Mouse (Mus musculus) embryonic stem cell, embryonic (primary cell): ENCODE results near the gene Hoxb1.

Experiments used
- CTCF ChIA-PET, 4 experiments: fragments of 300-600 bp in 2 of 4; fragments of 350-600 bp in 2 of 4; sonication (Branson Sonifier 250); formaldehyde crosslinking; loops; one replicate each; lab custom pipeline; 2022; ENCODE audit warnings: inconsistent platforms in 2 of 4; lab: Charles Lee
- POLR2A ChIA-PET, 4 experiments: fragments of 300-600 bp in 2 of 4; fragments of 350-600 bp in 2 of 4; sonication (Branson Sonifier 250); formaldehyde crosslinking; loops; one replicate each; lab custom pipeline; 2022; ENCODE audit warnings: antibody characterized with exemption in 4 of 4, inconsistent platforms in 1 of 4; lab: Charles Lee

The Hoxb1 gene

GRCm38 (mm10) chr11:96365441-96366091 lies at the start of gene Hoxb1:
Gene Hoxb1, plus strand, starts transcription at chr11:96365752.
- ChIA-PET POLR2A (interaction anchor here (0.5 to 1.8 kb wide), 6 partner anchors 12 to 348 kb away, joined by 3 to 6 read pairs (median 3); no protein-coding TSS in a partner anchor), CTCF (interaction anchor here in 3 of 4 experiments (0.5 to 1.0 kb wide), 5 partner anchors 24 to 437 kb away, joined by 3 to 14 read pairs (median 3); no protein-coding TSS in a partner anchor)

DNA sequence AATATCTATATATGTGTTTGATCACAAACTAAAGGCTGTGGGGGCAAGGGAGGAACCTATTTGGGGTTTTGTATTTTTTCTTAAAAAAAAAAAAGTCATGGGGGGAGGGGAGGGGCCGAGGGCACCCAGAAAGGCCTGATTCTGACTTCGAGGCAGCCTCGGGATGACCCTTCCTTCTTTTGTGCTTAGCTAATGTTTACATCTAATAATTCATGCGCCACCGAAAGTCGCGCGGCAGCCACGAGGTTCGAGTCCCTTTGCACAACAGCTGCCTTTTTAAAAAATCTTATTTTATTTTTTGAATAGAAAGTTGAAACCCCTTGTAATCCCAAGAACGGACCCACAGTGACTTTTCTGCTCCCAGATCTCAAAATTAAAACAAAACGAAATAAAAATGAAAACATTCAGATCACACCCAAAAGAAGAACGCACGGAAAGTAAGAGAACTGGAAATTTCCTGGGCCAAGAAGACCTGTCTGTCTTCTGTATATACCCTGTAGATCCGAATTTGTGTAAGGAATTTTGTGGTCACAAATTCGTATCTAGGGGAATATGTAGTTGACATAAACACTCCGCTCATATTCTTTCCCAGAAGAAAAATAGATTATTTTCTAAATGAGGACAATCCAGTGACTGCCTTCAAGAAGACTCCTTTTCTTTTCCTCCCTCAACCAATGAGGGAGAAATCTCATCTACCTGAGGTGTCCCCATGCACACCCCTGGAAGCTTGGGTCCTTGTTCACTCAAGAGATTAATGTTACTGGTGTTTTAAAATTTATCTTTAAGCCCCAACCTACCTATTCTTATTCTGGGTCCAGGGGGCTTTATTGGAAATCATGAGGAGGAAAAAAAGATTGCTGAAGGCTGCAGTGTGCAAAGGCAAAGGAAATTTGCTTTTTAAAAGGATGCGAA lies 48.6 kb upstream of the Hoxb1 start:
- CTCF ChIA-PET: interaction anchor here in 2 of 4 experiments (0.6 kb wide), 2 partner anchors 217 to 337 kb away, joined by 3 to 4 read pairs; no protein-coding TSS in a partner anchor
- POLR2A ChIA-PET: interaction anchor here in 3 of 4 experiments (0.7 to 1.3 kb wide), 4 partner anchors 10 to 35 kb away, joined by 3 read pairs; no protein-coding TSS in a partner anchor

DNA sequence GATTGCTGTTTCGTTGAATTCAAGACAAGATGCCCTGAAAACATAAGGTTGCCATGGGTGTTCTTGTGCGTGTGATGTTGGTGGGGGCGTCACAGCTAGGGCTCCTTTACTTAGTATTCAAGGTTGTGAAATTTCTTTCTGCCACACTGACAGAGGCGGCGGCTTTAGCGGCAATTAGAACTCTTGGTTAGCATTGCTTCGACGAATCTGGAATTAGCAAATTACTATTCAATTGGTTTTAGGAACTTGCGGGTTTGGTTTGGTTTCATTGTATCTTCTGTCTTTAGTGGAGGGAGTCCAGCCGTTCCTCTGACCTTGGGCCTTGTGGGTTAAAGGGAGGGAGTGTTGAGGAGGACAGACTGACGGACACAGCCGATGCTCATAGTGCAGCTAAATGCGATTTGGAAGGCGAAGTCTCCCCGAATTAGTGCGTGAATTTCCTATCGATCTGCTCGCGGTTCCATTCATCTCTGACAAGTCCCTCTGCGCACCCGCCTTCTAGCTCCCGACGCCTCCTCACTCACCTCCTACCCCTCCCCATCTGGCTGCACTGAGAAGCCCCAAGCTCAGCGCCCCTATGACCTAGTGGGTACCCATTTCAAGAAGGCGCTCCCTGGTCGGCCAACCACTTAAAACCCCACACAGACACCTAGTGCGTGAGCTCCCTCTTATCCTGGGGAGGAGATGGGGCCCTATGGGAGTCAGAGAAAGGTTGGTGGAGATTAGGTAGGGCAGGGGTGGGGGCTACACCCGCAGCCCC lies 47.8 kb upstream of the Hoxb1 start, which contains the start of gene Hoxb4:
TSS of gene Hoxb4 (plus strand) at position 660 of the 760 bp plus-strand sequence.
- ChIA-PET POLR2A (interaction anchor here in 1 of 4 experiments (1.0 kb wide), 1 partner anchor 14 kb away, joined by 3 read pairs; no protein-coding TSS in a partner anchor), CTCF (interaction anchor here in 2 of 4 experiments (0.6 to 0.7 kb wide), 2 partner anchors 15 to 216 kb away, joined by 3 read pairs; no protein-coding TSS in a partner anchor)

DNA sequence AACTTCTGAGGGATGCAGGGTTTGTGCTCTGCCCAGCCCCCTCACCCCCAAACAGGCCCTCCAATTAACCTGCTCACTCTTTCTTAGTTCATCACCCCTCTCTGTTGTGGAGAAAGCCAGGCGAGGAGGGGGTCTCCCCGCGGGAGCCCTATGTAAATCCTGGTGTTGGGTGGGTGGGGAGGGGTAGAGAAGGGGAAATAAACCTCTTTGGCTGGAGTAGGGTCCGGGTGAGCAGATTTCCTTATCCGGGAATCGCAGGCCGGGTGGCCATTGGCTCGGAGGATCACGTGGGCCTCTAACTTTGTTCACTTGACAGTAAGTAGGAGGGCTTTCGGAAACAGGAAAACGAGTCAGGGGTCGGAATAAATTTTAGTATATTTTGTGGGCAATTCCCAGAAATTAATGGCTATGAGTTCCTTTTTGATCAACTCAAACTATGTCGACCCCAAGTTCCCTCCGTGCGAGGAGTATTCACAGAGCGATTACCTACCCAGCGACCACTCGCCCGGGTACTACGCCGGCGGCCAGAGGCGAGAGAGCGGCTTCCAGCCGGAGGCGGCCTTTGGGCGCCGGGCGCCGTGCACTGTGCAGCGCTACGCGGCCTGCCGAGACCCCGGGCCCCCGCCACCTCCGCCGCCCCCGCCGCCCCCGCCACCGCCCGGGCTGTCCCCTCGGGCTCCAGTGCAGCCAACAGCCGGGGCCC lies 47.0 kb upstream of the Hoxb1 start:
- ChIA-PET POLR2A (interaction anchor here in 1 of 4 experiments (1.0 kb wide), 1 partner anchor 14 kb away, joined by 3 read pairs; no protein-coding TSS in a partner anchor), CTCF (no interaction called here)

GRCm38 (mm10) chr11:96319071-96319902 lies 46.3 kb upstream of the Hoxb1 start:
- CTCF ChIA-PET: interaction anchor here in 1 of 4 experiments (0.6 kb wide), 1 partner anchor 12 kb away, joined by 3 read pairs; no protein-coding TSS in a partner anchor

DNA sequence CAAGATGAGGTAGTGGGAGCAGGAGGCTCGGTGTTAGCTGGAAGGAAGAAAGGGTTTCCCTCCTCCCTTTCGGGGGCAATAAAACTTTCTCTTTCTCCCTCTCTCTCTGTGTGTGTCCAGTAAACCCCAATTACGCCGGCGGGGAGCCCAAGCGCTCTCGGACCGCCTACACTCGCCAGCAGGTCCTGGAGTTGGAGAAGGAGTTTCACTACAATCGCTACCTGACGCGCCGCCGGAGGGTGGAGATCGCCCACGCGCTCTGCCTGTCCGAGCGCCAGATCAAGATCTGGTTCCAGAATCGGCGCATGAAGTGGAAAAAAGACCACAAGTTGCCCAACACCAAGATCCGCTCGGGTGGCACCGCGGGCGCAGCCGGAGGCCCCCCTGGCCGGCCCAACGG lies 45.6 kb upstream of the Hoxb1 start:
- ChIA-PET POLR2A (no interaction called here), CTCF (interaction anchor here in 1 of 4 experiments (0.6 kb wide), 1 partner anchor 12 kb away, joined by 3 read pairs; no protein-coding TSS in a partner anchor)

More at GRCm38 (mm10) chr11:96319071-96319902, 46.3 kb upstream of the Hoxb1 start:
- POLR2A ChIA-PET: no interaction called here

GRCm38 (mm10) chr11:96320688-96321087 lies 44.9 kb upstream of the Hoxb1 start:
- ChIA-PET CTCF (interaction anchor here in 1 of 4 experiments (0.5 to 0.6 kb wide), 2 partner anchors 84 to 377 kb away, joined by 4 read pairs; no protein-coding TSS in a partner anchor), POLR2A (no interaction called here)

DNA sequence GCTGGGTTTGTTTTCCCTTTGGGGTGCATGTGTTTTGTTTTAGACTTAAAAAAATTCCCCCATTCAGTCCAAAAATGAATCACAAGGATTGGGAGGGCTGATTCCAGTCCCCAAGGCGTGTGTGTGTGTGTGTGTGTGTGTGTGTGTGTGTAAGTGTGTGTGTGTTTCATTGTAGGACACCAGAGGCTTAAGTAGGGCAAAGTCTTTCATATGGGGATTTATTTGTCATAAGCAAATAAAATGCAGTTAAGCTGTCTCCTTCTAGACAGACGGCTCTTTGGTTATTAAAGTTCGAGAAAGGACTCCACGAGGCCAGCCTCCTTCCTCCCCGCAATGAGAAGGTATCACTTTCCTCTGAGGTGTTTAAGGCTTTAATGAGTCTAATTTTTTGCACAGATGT lies 43.7 kb upstream of the Hoxb1 start:
- ChIA-PET POLR2A (interaction anchor here in 1 of 4 experiments (0.6 to 1.6 kb wide), 4 partner anchors 10 to 153 kb away, joined by 3 to 4 read pairs (median 3); no protein-coding TSS in a partner anchor), CTCF (interaction anchor here in 3 of 4 experiments (0.6 to 1.1 kb wide), 4 partner anchors 10 to 240 kb away, joined by 3 to 5 read pairs (median 4); no protein-coding TSS in a partner anchor)

DNA sequence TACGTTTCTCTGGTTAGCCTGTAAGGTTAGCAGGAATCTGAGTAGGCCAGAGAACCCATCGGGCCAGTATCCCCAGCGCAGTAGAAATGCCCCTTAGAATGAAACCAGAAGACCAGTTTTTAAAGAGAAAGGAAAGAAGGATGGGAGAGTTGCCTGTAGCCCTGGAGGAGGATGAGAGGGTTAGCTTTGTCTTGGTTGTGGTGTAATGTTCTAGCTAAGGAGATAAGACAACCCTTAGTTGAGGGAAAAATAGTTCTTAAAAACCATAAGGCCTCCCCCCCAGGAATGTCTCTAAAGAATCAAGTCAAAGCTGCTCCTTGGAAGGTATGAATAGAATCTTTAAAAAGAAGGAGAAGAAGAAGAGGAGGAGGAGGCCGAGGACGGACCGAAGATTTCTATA lies 42.8 kb upstream of the Hoxb1 start:
- POLR2A ChIA-PET: interaction anchor here in 2 of 4 experiments (0.7 to 1.6 kb wide), 4 partner anchors 9 to 64 kb away, joined by 3 to 4 read pairs (median 4); partner anchors contain the start of gene Hoxb5 (in 1 of the 2)
- CTCF ChIA-PET: interaction anchor here in 3 of 4 experiments (0.5 to 1.1 kb wide), 4 partner anchors 9 to 297 kb away, joined by 3 to 5 read pairs (median 4); no protein-coding TSS in a partner anchor

DNA sequence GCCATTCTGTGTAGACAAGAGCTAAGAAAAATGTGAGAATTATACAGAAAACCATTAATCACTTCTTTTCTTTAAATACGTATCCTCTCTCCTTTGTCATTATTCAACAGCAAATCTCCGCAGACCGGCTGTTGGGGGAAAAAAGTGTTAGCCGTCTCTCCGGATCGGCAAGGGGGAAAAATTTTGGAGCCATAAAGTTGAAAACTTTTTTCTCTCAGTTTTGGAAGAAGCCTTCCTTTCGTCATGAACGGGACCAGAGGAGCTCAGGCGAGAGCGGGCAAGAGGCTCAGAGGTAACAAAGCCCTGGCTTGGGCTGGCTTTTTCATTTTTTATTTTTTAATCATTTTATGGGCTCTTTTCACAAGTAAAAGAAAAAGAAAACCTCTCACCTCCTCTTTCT lies 42.4 kb upstream of the Hoxb1 start, which contains the start of gene Hoxb3:
TSS of gene Hoxb3 (plus strand) at position 173 of the 400 bp plus-strand sequence.
- ChIA-PET POLR2A (interaction anchor here in 2 of 4 experiments (0.7 to 1.6 kb wide), 3 partner anchors 9 to 29 kb away, joined by 3 to 4 read pairs (median 4); partner anchors contain the start of gene Hoxb5 (in 1 of the 2)), CTCF (interaction anchor here in 1 of 4 experiments (0.5 kb wide), 1 partner anchor 296 kb away, joined by 4 read pairs; no protein-coding TSS in a partner anchor)

DNA sequence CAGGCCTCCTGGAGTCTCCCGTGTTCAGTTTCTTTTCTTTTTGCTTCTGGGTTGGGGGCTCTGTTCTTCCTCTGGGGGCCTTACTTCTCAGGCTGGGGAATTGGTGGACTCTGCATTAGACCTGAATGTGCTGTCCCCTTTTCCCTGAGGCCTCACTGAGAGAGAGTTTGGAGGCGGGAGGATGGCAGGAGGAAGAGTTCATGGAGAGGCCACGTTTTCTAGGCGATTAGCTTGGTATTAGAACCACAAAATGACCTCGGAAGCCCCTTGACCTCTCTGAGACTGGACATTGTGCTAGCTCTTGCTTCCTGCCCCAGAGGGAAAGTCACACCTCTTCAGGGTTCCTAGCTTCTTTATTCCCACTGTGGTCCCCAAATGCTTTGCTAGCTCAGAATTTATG lies 41.4 kb upstream of the Hoxb1 start:
- ChIA-PET POLR2A (interaction anchor here in 1 of 4 experiments (0.7 to 1.3 kb wide), 3 partner anchors 10 to 320 kb away, joined by 3 to 4 read pairs (median 3); no protein-coding TSS in a partner anchor), CTCF (interaction anchor here in 3 of 4 experiments (0.5 to 2.0 kb wide), 6 partner anchors 9 to 862 kb away, joined by 3 to 9 read pairs (median 4); no protein-coding TSS in a partner anchor)

DNA sequence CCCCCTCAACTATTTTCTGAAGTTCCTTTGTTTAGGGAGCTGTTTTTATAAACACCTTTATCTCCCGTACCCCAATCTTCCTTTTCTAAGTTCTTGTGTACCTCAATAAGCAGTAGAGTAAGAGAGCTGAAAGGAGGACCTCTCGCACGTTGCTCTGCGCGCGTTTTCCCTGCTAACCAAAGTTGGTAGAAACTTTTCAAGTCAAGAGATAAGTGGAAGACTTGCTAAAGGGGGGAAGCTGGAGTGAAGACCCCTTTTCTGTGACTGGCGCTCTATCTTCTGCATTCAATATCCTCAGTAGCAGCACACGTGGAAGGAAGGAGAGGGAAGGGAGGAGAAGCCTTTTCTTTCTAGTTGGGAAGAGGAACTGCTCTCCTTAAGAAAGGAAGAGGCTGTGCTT lies 40.6 kb upstream of the Hoxb1 start:
- POLR2A ChIA-PET: interaction anchor here in 1 of 4 experiments (0.6 to 0.9 kb wide), 3 partner anchors 9 to 111 kb away, joined by 4 to 7 read pairs (median 5); partner anchors contain the start of gene Hoxb5
- CTCF ChIA-PET: interaction anchor here (0.6 to 2.0 kb wide), 8 partner anchors 10 to 114 kb away, joined by 3 to 7 read pairs (median 5); no protein-coding TSS in a partner anchor

GRCm38 (mm10) chr11:96325747-96326212 lies 39.8 kb upstream of the Hoxb1 start:
- CTCF ChIA-PET: interaction anchor here in 2 of 4 experiments (0.6 to 2.0 kb wide), 2 partner anchors 31 to 47 kb away, joined by 5 to 7 read pairs; no protein-coding TSS in a partner anchor

DNA sequence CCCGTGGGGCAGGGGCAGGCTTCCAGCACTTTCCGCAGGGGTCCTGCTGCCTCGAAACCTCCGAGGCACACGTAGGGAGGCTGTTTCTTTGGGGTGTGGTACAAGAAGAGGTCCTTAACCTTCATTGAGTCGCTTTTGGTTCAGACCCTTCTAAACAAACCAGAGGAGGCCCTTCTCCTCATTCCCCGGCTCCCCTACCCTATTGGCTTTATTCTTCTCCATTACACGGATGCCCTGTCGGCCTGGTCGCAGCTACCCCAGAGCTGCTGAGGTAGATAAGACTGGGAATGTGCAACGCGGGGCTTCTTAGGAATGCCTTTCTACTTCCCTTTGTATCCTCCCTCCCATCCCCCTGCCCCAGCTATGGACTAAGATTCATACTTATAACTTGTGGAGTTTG lies 38.8 kb upstream of the Hoxb1 start:
- POLR2A ChIA-PET: interaction anchor here in 2 of 4 experiments (0.7 to 1.9 kb wide), 5 partner anchors 10 to 47 kb away, joined by 3 to 5 read pairs (median 3); no protein-coding TSS in a partner anchor
- CTCF ChIA-PET: interaction anchor here in 3 of 4 experiments (0.5 to 1.4 kb wide), 7 partner anchors 18 to 64 kb away, joined by 3 to 6 read pairs (median 3); partner anchors contain the start of gene Hoxb5 (in 1 of the 3)

More at GRCm38 (mm10) chr11:96325747-96326212, 39.8 kb upstream of the Hoxb1 start:
- POLR2A ChIA-PET: interaction anchor here in 2 of 4 experiments (0.5 to 1.9 kb wide), 3 partner anchors 11 to 24 kb away, joined by 4 to 6 read pairs (median 5); partner anchors contain the start of gene Hoxb2 (in 1 of the 2)
